Mouse (Mus musculus) heart, postnatal 10 days (tissue): Measurements from ENCODE around the gene Idh3a. TPM values are rescaled to one million over a fixed set of nuclear protein-coding genes. Genes with fewer than 3 reads are reported as not detected.
"Not testable (repeated sequence)": the region's sequence is repeated elsewhere in the genome, so short reads cannot be mapped to it uniquely, and the experiment has no call there.

Experiments used
- DNase-seq, 2 experiments: peaks; one replicate each; pipeline ENCODE4 v3.0.0; 2021
- intact Hi-C: fragments of 180-260 bp; cut with DNase I; formaldehyde crosslinking; loops from one replicate; pipeline ENCODE4 v1.15.1; 2025
- total RNA-seq, 2 experiments: library from RNA; stranded (reverse); gene quantifications; 2 replicates each; pipeline ENCODE4 v1.2.3; 2021

The Idh3a gene
- total RNA-seq, 2 experiments from 2014 or later, result 529 to 594 TPM

DNA sequence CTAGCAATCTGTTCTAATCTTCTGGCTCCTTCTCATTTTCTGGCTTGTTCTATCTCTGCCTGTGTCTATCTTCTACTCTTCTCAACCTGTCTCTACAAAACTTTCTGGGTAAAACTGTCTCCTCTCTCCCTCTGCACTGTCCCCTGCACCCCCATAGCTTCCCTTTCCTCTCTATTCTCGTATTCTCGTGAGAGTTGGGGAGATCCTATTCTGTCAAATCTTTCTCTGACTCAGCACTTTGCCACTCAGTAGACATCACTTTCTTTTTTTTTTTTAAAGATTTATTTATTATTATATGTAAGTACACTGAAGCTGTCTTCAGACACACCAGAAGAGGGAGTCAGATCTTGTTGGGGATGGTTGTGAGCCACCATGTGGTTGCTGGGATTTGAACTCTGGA lies 2.0 kb upstream of the Idh3a start:
- DNase-seq, intact Hi-C loops: not testable (repeated sequence)

DNA sequence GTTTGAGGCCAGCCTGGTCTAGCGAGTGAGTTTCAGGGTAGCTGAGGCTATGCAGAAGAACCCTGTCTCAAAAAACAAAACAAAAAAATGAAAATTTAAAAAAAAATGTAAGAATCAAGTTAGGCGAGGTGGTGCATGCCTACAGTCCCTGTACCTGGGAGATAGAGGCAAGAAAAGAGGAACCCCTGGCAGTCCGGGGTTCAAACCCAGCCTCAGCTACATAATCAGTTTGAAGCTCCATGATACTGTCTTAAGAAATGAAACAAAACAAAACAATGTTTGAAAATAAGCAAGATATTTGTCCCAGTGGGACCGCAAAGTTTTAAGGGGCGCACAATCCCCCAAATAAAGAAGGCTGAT lies 315 bp upstream of the Idh3a start:
- intact Hi-C loops, result loop anchor here (5.0 kb wide), 1 partner anchor 84 kb away; the partner anchor contains the start of gene Dmxl2
- DNase-seq, result no peak

DNA sequence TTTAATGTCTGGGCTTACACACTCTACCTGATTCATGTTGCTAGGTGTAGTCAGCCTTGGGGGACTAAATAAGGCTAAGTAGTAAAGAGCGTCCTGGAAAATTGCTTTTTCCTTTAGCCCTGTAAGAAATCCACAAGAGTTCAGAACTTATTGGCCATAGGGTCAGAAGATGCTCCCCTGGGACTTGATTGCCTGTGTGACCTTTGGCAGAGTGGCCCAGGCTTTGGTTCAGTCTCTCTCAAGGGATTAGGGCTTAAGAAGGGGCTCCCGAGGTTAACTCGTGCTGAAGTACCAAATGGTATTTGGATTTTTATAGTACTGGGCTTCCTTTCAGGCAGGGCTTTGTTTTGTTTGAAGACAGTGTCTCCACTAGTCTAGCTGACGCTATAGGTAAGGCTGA lies 1.7 kb downstream of the Idh3a start:
- intact Hi-C loops, result loop anchor here (5.0 kb wide), 1 partner anchor 86 kb away; the partner anchor contains the start of gene Dmxl2
- DNase-seq, result peak in 1 of 2 experiments; percentile 10

DNA sequence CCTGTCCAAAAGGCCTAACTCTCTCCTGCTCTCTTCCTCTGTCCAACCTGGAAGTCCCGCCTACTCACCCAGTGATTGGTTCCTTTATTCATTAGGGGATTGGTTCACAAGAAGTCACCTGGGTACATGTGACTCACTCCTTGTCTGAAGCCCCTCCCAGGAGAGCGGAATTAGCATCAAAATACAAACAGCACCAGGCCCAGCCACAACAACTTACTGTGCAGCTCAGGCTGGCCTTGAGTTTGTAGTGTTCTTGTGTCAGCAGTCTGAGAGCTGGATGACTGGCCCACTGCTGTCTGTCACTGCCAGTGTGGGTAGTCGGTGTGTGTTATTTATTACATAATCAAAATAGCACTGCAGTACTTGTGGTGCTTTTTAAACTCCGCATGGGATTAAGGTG lies 7.5 kb downstream of the Idh3a start:
- DNase-seq, intact Hi-C loops: not testable (repeated sequence)

DNA sequence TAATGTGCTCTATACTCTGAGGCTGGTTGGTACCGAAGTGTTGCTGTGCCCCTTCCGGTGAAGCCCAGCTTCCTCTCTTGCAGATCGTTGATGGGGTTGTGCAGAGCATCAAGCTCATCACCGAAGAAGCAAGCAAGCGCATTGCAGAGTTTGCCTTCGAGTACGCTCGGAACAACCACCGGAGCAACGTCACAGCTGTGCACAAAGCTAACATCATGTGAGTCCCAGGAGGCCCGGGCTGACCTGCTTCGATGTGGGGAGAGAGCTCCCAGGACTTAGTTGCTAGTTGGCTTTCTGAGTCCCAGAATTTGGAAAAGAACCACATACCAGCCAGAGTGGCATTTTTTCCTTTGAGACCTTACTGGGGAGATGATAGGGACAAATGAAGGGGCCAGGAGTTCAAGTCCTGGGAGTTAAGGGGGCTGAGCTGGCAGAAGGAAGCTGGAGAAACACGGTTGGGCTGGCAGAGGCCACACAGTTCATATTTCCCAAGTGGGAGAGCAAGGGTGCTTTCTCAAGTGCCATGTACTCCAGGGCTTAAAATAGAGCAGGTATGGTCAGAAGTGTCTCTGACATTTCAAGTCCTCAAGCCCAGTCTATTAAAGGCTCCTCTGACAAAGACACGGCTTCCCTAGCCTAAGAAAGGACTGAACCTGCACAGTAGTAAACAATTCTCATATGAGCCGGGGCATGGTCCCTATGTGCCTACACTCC lies 10.8 kb downstream of the Idh3a start:
- intact Hi-C loops, result no loop called here

DNA sequence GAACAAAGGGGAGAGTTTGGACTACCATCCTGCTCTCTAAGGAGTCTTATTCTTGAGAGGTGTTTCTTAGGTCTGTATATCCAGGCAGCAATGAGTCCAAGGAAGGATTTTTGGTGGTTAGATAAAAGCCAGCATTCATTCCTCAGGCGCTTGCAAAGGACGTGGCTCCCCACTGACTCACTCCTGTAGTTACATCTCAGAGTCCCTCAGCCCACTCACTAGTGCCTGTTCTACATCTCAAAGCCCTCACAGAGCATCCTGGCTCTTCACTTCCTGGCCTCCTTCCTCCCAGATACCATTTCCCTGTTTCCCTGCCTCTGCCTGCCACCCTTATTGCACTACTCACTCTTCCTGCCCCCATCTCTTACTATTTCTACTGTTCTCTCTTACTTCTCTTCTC lies 16.3 kb downstream of the Idh3a start:
- intact Hi-C loops, result no loop called here
- no peak for DNase-seq

More for the DNA sequence above, 10.8 kb downstream of the Idh3a start:
- DNase-seq, result peak; percentile 41 to 49

DNA sequence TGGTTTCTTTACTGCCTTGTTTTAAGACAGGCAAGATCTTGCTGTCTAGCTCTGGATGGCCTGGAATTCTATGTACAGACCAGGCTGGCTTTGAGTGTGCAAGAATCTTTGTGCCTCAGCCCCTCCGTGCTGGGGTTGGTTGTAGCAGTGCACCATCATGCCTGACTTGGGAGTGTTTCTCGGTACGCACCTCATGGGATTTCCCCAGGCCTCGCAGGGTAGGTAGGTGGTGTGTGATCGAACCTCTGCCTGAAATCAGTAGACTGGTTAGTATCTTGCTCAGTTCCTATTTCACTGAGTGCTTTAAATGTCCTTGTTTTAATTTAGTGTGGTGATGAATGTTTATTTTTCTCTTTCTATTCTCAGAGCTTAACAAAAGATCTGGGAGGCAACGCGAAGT lies 16.8 kb downstream of the Idh3a start:
- DNase-seq, result no peak
- intact Hi-C loops, result no loop called here

DNA sequence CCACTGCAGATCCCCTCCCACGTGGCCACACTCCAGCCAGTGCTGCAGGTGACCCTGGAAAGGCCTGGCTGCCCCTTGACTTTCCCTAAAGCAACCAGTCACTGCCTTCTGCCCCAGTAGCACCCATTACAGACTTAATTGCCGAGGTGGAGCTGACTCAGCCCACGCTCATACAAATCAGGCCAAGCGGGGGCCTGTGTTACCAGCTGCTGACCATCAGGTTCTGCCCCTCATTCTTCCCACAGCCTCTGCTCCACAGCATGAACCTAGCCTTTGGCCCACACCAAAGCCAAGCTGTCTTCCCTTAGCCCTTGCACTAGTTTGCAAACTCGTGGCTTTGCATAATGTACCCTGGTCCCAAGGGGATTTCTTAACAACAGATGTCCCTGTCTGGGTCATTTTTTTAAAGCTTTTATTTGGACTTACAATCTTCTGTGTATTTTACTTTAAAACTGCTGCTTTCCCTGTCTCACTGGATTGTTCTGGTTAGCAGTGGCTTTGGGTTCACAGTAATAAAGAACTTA lies 18.1 kb downstream of the Idh3a start:
- intact Hi-C loops, result no loop called here
- no peak for DNase-seq

DNA sequence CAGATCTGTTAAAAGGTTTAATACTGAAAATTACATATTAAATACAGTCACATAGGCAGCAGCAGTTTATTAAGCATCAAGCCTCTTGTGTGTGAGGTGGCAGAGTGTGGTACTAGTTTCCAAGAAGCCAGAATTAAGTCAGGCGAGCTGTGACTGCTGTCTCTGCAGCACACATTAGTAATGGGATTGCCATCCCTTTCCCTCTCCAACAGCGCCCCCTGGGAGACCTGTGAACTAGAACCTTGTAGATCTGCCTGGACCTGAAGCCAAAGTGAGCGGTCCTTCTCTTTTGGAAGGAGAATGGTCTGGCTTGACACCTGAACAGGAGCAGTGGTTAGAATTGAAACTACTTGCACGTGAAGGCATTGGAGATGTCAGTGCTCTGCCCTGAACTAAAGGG lies 18.8 kb downstream of the Idh3a start:
- intact Hi-C loops, result loop anchor here (5.0 kb wide), 2 partner anchors 53 to 168 kb away; no protein-coding TSS in a partner anchor
- DNase-seq, result peak; percentile 63 to 76

DNA sequence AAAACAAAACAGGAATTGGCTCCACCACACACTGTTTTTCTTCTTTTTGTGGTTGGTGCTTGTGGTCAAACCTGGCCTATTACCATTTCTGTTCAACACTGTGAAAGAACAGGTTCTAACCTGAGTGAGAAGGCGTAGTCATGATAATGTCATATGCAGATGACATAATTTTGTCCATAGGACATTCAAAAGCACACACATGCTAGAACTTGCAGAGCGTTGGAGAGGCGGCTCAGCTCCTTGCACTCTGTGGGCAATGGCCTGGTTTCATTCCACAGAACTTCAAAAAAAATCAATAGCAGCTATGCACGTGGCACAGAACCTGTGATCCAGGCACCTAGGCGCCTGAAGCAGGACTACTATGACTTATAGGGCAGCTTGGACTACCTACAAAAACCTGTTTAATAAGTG lies 26.7 kb downstream of the Idh3a start:
- intact Hi-C loops, result loop anchor here (10.0 kb wide), 1 partner anchor 212 kb away; no protein-coding TSS in a partner anchor

DNA sequence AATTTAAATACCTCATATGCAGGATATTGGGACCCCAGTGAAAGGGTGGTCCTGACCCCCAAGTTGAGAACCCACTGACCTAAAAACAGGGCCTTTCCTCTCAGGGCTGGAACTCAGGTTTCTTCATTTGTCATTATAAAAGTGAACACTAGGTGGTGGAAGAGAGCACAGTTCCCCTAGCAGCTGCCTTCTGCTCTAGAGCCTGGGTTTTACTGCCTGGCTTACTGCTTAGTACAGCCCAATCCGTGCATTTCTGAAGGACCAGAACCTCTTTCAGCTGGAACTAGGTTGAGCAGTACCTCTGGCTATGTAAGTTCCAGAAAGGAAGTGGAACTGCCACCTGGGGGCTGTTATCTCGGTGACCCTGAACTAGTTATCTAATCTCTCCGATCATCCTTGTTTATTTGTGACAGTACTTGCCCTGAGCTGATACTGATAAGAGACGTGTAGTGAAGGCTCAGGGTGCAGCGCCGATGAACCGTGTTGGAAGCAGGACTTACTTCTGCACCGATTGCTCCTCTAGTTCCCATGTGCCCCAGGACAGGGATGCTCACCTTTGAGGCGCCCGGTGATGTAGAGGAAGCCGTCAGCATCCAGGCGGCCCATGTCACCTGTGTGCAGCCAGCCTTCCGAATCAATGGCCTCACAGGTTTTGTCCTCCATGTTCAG lies 28.2 kb downstream of the Idh3a start:
- intact Hi-C loops, result loop anchor here (1.0 to 10.0 kb wide), 2 partner anchors 62 to 210 kb away; no protein-coding TSS in a partner anchor
- DNase-seq, result peak; percentile 37 to 67

More for the DNA sequence above, 26.7 kb downstream of the Idh3a start:
- no peak for DNase-seq

DNA sequence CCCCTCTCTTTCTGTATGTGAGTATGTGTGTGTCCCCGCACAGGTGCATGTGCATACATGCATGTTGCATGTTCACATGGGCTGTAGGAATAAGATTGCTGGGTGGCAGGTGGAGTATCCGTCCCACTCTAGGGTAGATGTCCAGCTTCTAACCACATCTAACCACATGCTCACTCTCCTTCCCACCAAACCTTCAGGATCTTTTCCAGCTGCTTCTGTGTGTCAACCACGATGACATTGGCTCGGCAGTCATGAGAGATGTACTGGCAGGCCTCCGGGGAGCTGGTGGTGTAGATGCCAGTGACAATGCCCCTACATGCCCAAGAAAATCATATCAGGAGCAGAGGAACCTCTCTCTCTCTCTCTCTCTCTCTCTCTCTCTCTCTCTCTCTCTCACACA lies 41.1 kb downstream of the Idh3a start:
- intact Hi-C loops, result no loop called here
- no peak for DNase-seq

DNA sequence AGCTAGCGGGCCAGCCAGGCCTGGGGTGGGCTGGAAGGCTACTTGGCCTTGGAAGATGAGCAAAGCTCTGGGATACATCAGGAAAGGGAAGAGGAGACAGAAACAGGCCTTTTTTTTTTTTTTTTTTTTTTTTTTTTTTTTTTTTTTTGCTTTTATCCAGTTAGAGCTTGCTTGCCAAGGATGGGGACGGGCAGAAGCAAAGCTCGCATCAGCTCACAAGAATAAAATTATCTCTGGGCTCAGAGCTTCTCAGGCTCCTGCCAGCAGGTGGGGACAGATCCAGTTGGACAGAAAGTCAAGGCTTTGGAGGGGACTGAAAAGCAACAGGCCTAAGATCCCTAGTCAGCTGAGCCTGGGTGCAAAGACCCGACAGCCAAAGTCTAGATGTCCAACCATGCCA lies 42.6 kb downstream of the Idh3a start:
- intact Hi-C loops, result no loop called here
- no peak for DNase-seq

DNA sequence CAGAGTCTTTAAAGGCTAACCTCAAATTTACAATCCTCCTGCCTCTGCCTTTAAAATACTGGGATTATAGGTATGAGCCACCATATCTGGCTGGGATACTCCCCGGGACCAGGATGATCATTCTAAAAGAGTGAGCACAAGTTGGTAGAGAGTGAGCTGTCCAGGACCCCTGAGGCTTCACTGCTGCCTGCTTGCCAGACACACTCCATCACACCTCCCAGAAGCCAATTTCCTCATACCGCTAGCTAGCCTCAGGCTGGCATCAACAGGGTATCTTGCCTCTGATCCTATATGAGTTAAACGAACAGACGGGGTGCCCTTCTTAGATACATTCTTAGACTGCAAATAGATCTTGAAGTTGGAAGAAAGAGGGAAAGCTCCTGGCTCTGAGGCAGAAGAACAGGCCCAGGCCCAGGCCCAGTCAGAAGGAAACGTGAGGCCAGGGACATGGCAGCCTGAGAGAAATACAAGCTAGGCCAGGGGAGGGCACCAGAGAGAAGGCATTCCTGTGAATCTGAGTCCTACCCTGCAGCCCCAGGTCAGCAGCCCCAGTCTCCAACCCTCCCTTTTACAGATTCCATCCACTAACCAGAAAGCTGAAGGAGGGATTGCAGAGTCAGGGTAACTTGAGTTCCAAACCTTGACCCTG lies 43.6 kb downstream of the Idh3a start:
- no peak for DNase-seq
- intact Hi-C loops, result no loop called here

DNA sequence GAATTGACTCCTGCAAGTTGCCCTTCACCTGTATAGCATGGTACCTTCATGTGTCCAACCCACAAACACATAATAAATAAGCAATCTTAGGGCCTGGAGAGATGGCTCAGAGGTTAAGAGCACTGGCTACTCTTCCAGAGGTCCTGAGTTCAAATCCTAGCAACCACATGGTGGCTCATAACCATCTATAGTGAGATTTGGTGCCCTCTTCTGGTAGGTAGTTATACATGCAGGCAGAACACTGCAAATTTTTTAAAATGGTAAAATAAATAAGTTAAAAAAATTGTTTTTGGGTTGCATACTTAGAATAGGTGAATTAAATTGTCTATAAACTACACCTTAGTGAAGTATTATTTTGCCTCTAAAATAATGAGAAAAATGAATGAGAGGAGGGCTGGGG lies 44.8 kb downstream of the Idh3a start:
- intact Hi-C loops, result no loop called here
- DNase-seq, result no peak

DNA sequence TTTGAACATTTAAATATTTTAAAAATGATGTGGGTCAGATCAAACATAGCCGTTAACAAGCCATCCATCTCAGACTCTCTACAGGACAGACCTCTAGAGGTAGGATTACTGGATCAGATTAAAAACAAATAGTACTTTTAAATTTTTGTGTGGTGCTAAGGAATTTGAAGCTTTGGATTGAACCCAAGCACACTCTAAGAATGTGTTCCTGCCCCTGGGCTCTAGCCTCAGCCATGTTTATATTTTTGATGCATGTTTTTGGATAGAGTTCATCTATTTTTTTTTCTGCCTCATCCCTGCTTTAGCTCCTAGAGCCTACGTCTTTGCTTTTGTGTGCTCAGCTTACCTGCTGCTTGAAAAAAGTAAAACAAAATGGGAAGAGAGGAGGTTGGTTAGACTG lies 47.3 kb downstream of the Idh3a start:
- intact Hi-C loops, result no loop called here
- no peak for DNase-seq

DNA sequence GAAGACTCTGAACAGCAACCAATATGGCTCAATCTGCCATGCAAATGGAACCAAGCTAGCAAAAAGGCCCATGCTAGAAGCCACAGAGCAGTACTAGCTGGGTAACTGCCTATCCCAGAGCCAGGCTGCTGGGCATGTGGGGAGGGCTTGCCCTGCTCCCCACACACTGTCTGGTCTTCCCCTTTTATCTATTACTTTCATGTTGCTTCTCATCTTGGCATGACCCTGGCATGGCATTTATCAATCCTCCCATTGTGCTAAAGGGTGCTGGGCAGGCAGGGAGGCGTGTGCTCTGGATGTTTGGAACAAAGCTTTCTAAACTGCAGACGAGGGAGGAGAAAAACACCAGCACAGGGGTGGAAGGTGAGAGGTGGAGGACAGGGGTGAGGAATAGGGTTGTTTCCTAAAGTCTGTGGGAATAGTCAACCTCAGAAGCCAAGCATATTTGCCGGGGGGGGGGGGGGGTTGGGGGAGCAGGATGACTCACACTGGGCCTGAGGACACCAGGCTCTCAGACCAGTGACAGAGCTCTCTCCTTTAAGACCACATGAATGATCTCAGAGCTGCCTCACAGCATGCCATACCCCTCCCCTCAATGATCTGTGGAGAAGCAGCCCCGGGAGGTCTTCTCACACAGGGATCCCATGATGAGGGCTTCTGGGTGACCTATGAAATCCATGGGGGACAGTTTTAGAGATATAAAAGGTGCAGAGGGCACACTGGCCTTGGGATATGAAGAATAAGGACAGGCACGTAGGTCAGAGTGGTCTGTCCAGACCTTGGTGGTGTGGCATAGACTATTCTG lies 51.6 kb downstream of the Idh3a start:
- intact Hi-C loops, result no loop called here
- DNase-seq, result no peak

DNA sequence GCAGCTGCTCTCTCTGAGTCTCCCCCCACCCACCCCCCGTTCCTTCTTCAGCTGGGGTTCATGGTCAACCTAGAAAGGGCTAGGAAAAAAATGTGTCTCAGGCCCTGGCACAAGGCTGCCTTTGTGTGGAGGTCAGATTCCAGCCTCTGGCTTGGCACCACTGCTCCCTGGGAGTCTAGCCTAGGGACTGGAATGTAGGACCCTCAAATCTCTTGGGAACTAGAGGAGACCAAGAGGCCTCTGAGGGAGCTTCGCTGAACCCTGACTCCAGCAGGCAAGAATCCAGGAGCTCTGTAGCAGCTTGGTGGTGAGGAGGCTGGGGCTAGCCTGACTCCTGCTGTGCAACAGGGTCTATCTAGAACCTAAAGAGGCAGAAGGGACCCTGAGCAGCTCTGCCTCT lies 53.1 kb downstream of the Idh3a start:
- intact Hi-C loops, result no loop called here
- no peak for DNase-seq

DNA sequence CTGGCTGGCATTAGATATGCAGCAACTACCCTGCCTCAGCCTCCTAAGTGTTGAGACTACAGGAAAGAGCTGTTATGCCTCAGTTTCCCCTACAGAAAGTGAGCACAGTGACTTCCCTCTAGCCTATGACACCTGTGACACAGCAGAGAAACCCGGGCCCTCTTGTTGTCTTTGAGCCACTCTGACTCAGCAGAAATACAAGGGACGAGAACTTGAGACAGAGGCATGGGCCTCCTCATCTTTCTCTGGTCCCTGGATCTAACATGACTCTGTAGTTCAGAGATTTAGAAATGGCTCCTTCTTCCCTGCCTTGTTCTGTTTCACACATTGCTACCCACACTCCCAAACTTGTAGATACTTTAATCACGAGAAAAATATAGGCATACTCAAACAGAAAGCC lies 55.4 kb downstream of the Idh3a start:
- DNase-seq, result no peak
- intact Hi-C loops, result no loop called here

DNA sequence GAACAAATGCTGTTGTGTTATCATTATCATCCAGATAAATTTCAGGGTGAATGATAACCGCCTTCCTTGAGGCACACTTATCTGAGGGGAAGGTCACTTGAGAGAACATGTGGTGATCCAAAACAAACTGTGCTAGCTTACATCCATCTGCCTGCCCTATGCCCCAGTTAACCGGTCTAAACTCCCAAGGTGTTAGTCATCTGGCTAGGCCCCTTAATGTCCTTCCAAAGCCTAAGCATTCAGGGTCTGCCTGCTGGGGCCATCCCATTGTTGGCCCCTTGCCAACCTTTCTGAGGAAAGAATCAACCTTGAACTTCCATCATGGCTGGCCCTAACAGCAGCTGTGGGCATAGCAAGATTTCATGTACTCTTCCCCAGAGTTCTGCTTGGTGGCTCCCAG lies 56.0 kb downstream of the Idh3a start:
- DNase-seq, result no peak
- intact Hi-C loops, result no loop called here

DNA sequence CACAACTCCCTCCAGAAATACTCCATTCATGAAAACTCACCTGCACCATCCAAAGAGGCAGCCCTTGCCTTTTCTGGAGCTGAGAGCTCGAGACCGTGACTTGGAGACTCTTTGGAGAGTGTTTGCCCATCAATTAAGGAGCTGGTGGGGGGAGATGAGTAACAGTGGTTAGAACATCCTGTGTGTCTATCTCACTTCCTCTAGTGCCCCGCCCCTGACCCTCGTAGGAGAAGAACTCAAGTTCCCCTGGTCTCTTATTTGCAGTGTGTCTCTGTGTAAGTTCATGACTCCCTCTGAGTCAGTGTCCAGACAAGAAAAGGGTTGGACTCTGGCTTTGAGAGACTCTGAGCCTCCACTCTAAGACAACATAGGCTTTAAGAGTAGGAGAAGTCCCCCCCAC lies 56.4 kb downstream of the Idh3a start:
- DNase-seq, result no peak
- intact Hi-C loops, result no loop called here
